Mouse (Mus musculus): ENCODE measurements around the gene Pak2.

- TF ChIP-seq CTCF (IDR thresholded peaks at IDR 0.05; ENCODE audit: low read depth) (no peak), EP300 (IDR thresholded peaks at IDR 0.05; ENCODE audit: low read depth) (no peak)
Measured at GRCm38 (mm10) chr16:32108170-32108569, 29.0 kb upstream of the Pak2 start.
